Mouse (Mus musculus) MEL (cell line): ENCODE results near the gene Acadm. TPM values are rescaled to one million over a fixed set of nuclear protein-coding genes. Genes with fewer than 3 reads are reported as not detected.

Source experiments
- DNase-seq: peaks from one replicate; pipeline ENCODE4 v3.0.0; 2011; ENCODE audit warnings: low read depth, low spot score
- H3K27ac ChIP-seq: 2 replicates; pipeline ENCODE4 v1.5.1; 2012; ENCODE audit warnings: low read depth, mild to moderate bottlenecking, control low read depth, low read length, moderate library complexity; ENCODE audit not compliant: control insufficient read depth
- H3K27me3 ChIP-seq, 2 experiments: fragments of 150-350 bp in 1 of 2; sonication (generic) in 1 of 2; 2 replicates each; pipeline ENCODE4 v1.6.1; 2012; ENCODE audit warnings: low read length in 2 of 2, mild to moderate bottlenecking in 2 of 2, improper control_type of control experiment in 1 of 2, moderate library complexity in 1 of 2; ENCODE audit not compliant: insufficient read depth in 2 of 2, control insufficient read depth in 1 of 2
- H3K36me3 ChIP-seq, 2 experiments: 2 replicates each; pipeline ENCODE4 v1.6.1; 2012 to 2014; ENCODE audit warnings: low read length in 2 of 2, improper control_type of control experiment in 1 of 2, inconsistent platforms in 1 of 2, mild to moderate bottlenecking in 1 of 2; ENCODE audit not compliant: insufficient read depth in 2 of 2, control insufficient read depth in 1 of 2
- H3K4me1 ChIP-seq, 2 experiments: fragments of 150-350 bp in 1 of 2; sonication (generic) in 1 of 2; 2 replicates each; pipeline ENCODE4 v1.6.1; 2012; ENCODE audit warnings: low read length in 2 of 2, improper control_type of control experiment in 1 of 2, mild to moderate bottlenecking in 1 of 2; ENCODE audit not compliant: insufficient read depth in 2 of 2, control insufficient read depth in 1 of 2
- H3K4me3 ChIP-seq, 2 experiments: fragments of 150-350 bp in 1 of 2; sonication (generic) in 1 of 2; 2 replicates each; pipeline ENCODE4 v1.5.1; 2012; ENCODE audit warnings: low read depth in 2 of 2, low read length in 2 of 2, mild to moderate bottlenecking in 2 of 2, moderate library complexity in 2 of 2, control low read depth in 1 of 2, improper control_type of control experiment in 1 of 2; ENCODE audit not compliant: control insufficient read depth in 1 of 2, insufficient read depth in 1 of 2
- H3K79me2 ChIP-seq: 2 replicates; pipeline ENCODE4 v1.6.1; 2012; ENCODE audit warnings: mild to moderate bottlenecking, low read length, moderate library complexity; ENCODE audit not compliant: control insufficient read depth, poor library complexity, insufficient read depth
- H3K9ac ChIP-seq: 2 replicates; pipeline ENCODE4 v1.6.1; 2012; ENCODE audit warnings: low read depth, mild to moderate bottlenecking, control low read depth, low read length, moderate library complexity; ENCODE audit not compliant: control insufficient read depth, poor library complexity, severe bottlenecking
- H3K9me3 ChIP-seq: fragments of 150-350 bp; sonication (generic); replicated peaks from 2 replicates; pipeline ENCODE4 v1.6.1; 2012; ENCODE audit warnings: mild to moderate bottlenecking, low read length, improper control_type of control experiment, moderate library complexity; ENCODE audit not compliant: insufficient read depth
- CHD1 ChIP-seq: IDR thresholded peaks from 2 replicates; pipeline ENCODE4 v1.6.1; 2012; ENCODE audit warnings: low read depth, mild to moderate bottlenecking, inconsistent platforms, low read length, improper control_type of control experiment
- EP300 ChIP-seq, 2 experiments: IDR thresholded peaks; 2 replicates each; pipeline ENCODE4 v1.6.1; 2011; ENCODE audit warnings: improper control_type of control experiment in 2 of 2, low read length in 2 of 2, low read depth in 1 of 2, mild to moderate bottlenecking in 1 of 2
- GATA1 ChIP-seq: IDR thresholded peaks from 2 replicates; pipeline ENCODE4 v1.6.1; 2011; ENCODE audit warnings: low read depth, low read length, improper control_type of control experiment
- JUND ChIP-seq: IDR thresholded peaks from 2 replicates; pipeline ENCODE4 v1.6.1; 2011; ENCODE audit warnings: low read depth, mild to moderate bottlenecking, improper control_type of control experiment, low read length
- MAFK ChIP-seq: IDR thresholded peaks from 2 replicates; pipeline ENCODE4 v1.6.1; 2011; ENCODE audit warnings: low read depth, mild to moderate bottlenecking, low read length, improper control_type of control experiment, borderline replicate concordance
- MAX ChIP-seq: IDR thresholded peaks from 2 replicates; pipeline ENCODE4 v1.6.1; 2011; ENCODE audit warnings: low read length, improper control_type of control experiment
- MAZ ChIP-seq: IDR thresholded peaks from 2 replicates; pipeline ENCODE4 v1.6.1; 2012; ENCODE audit warnings: low read depth, mild to moderate bottlenecking, inconsistent platforms, low read length, improper control_type of control experiment
- MXI1 ChIP-seq: IDR thresholded peaks from 2 replicates; pipeline ENCODE4 v1.6.1; 2011; ENCODE audit warnings: mild to moderate bottlenecking, low read depth, low read length, improper control_type of control experiment
- MYB ChIP-seq: IDR thresholded peaks from 2 replicates; pipeline ENCODE4 v1.6.1; 2011; ENCODE audit warnings: mild to moderate bottlenecking, low read depth, low read length, improper control_type of control experiment
- MYC ChIP-seq: IDR thresholded peaks from 2 replicates; pipeline ENCODE4 v1.6.1; 2011; ENCODE audit warnings: low read depth, mild to moderate bottlenecking, low read length, improper control_type of control experiment, moderate library complexity
- NELFE ChIP-seq: IDR thresholded peaks from 2 replicates; pipeline ENCODE4 v1.6.1; 2011; ENCODE audit warnings: low read depth, low read length, improper control_type of control experiment
- POLR2AphosphoS2 ChIP-seq: IDR thresholded peaks from 2 replicates; pipeline ENCODE4 v1.6.1; 2011; ENCODE audit warnings: low read length, improper control_type of control experiment
- SMC3 ChIP-seq: IDR thresholded peaks from 2 replicates; pipeline ENCODE4 v1.6.1; 2011; ENCODE audit warnings: low read depth, low read length, improper control_type of control experiment
- TAL1 ChIP-seq: IDR thresholded peaks from 2 replicates; pipeline ENCODE4 v1.6.1; 2012; ENCODE audit warnings: mild to moderate bottlenecking, inconsistent platforms, low read length, moderate library complexity, mixed read lengths
- TBP ChIP-seq: IDR thresholded peaks from 2 replicates; pipeline ENCODE4 v1.8.0; 2011; ENCODE audit warnings: low read depth, low read length, improper control_type of control experiment
- TCF12 ChIP-seq: IDR thresholded peaks from 2 replicates; pipeline ENCODE4 v1.6.1; 2014; ENCODE audit warnings: low read depth, mild to moderate bottlenecking, inconsistent platforms, low read length, improper control_type of control experiment, moderate library complexity
- UBTF ChIP-seq: IDR thresholded peaks from 2 replicates; pipeline ENCODE4 v1.6.1; 2012; ENCODE audit warnings: low read depth, mild to moderate bottlenecking, inconsistent platforms, low read length, improper control_type of control experiment, moderate library complexity, borderline replicate concordance; ENCODE audit not compliant: insufficient read depth
- USF2 ChIP-seq, 2 experiments: IDR thresholded peaks; 2 replicates each; pipeline ENCODE4 v1.6.1; 2011 to 2012; ENCODE audit warnings: improper control_type of control experiment in 2 of 2, low read length in 2 of 2, borderline replicate concordance in 1 of 2, inconsistent platforms in 1 of 2, low read depth in 1 of 2, mild to moderate bottlenecking in 1 of 2; ENCODE audit not compliant: insufficient read depth in 1 of 2
- ZKSCAN1 ChIP-seq: IDR thresholded peaks from 2 replicates; pipeline ENCODE4 v1.6.1; 2012; ENCODE audit warnings: low read depth, mild to moderate bottlenecking, inconsistent platforms, low read length, improper control_type of control experiment, moderate library complexity
- polyA plus RNA-seq, 2 experiments: library from polyadenylated mRNA; stranded (reverse) in 1 of 2; unstranded in 1 of 2; fragments of >175 nt in 1 of 2; fragments of >200 nt in 1 of 2; gene quantifications; 2 replicates each; pipeline versions ENCODE4 v1.2.1 to v1.2.4; 2012; ENCODE audit warnings: low replicate concordance in 2 of 2, low read depth in 1 of 2; ENCODE audit not compliant: insufficient read length in 2 of 2, insufficient read depth in 1 of 2, missing spikeins in 1 of 2
- total RNA-seq: library from RNA; depleted of rRNA; stranded (reverse); fragments of 300-350 nt; gene quantifications from 2 replicates; pipeline ENCODE4 v1.2.3, GENCODE M21; 2012

Gene Acadm
- total and polyA plus RNA-seq, 3 experiments: 36.7 to 44.3 TPM; not detected in 1

- Histone ChIP-seq H3K9ac (no peak overlapping the region), H3K27me3 (peaks cover 4 to 8% of the 10 kb centered on the region in 2 experiments), H3K9me3 (no peaks in the 10 kb centered on the region), H3K79me2 (peaks cover 2% of the 10 kb centered on the region), H3K4me1 (peaks cover 5 to 11% of the 10 kb centered on the region in 2 experiments; a peak in 2 of 4 replicates), H3K27ac (no peak overlapping the region), H3K36me3 (peaks cover 0 to 7% of the 10 kb centered on the region in 2 experiments; a peak in 2 of 4 replicates), H3K4me3 (no peak overlapping the region)
- no peak for TF ChIP-seq TAL1
- TF ChIP-seq NELFE: no peak
- no peak for TF ChIP-seq TBP
- no peak for DNase-seq
These were observed 2.8 kb upstream of the Acadm start for GRCm38 (mm10) chr3:153947271-153947670.

- Histone ChIP-seq H3K79me2 (peaks cover 2% of the 10 kb centered on the region), H3K4me3 (peak overlapping the region; percentile 70 to 97), H3K9me3 (no peaks in the 10 kb centered on the region), H3K27me3 (peaks cover 0 to 2% of the 10 kb centered on the region in 2 experiments; a peak in 2 of 4 replicates), H3K27ac (peak overlapping the region; percentile 69), H3K9ac (peak overlapping the region; percentile 67), H3K36me3 (peaks cover 0 to 14% of the 10 kb centered on the region in 2 experiments; a peak in 2 of 4 replicates), H3K4me1 (peaks cover 5 to 11% of the 10 kb centered on the region in 2 experiments; a peak in 2 of 4 replicates)
- no peak for TF ChIP-seq GATA1
- no peak for TF ChIP-seq TCF12
- no peak; the same call in 1 of the 2 replicates for TF ChIP-seq UBTF
- TF ChIP-seq MAZ: peak; percentile 65
- no peak for TF ChIP-seq TAL1
- peak in 1 of 2 experiments; percentile 17; a peak in 2 of 4 replicates for TF ChIP-seq EP300 (IDR thresholded peaks at IDR 0.05; ENCODE audit: low read depth in 1 of 2, low read length in 2 of 2)
- no peak for TF ChIP-seq POLR2AphosphoS2
- peak; percentile 68 for TF ChIP-seq MYC
- peak; percentile 76 for TF ChIP-seq MAX
- peak; percentile 94 for TF ChIP-seq MXI1
- no peak for TF ChIP-seq ZKSCAN1
- TF ChIP-seq NELFE: no peak
- TF ChIP-seq SMC3: no peak
- TF ChIP-seq JUND: no peak
- no peak for TF ChIP-seq MYB
- TF ChIP-seq CHD1: 0 out of 2 replicates have a peak, but pooled peaks have one; percentile 69
- no peak for TF ChIP-seq MAFK
- no peak for TF ChIP-seq USF2 (IDR thresholded peaks at IDR 0.05; ENCODE audit: borderline replicate concordance in 1 of 2, insufficient read depth in 1 of 2, low read depth in 1 of 2, low read length in 2 of 2)
- DNase-seq: peak; percentile 90
These were observed 514 bp downstream of the Acadm start for GRCm38 (mm10) chr3:153943901-153944334.
